Comparison of ENCODE assay signal across 29 mouse cellular contexts in genomic region chr4:135156531-135156930, GRCm38 (mm10). TPM values are rescaled to one million over a fixed set of nuclear protein-coding genes. Genes with fewer than 3 reads are reported as not detected.
"Had no signal": no experiment of that assay in that cellular context is flagged by ENCODE, and none has a peak within 500 bp of the region (broad histone marks: within the 10 kb centered on the region; RNA-seq: fewer than 3 reads in every experiment).

No protein-coding gene starts in this region.

- H3K4me3 ChIP-seq: heart, adult 2 months; heart, embryonic 13.5 days; heart, embryonic 15.5 days; hindbrain, embryonic 13.5 days; hindbrain, embryonic 15.5 days; kidney, embryonic 15.5 days; liver, embryonic 13.5 days had no signal

- H3K27ac ChIP-seq: heart, adult 2 months; heart, embryonic 13.5 days; heart, embryonic 15.5 days; hindbrain, embryonic 13.5 days; hindbrain, embryonic 15.5 days; hindbrain, postnatal 0 days; kidney, embryonic 15.5 days; kidney, postnatal 0 days; liver, embryonic 13.5 days had no signal

- ATAC-seq: hindbrain, postnatal 0 days; intestine, embryonic 16.5 days had no signal

- DNase-seq: gastrocnemius, postnatal 14 days; gastrocnemius, postnatal 36 days; heart, adult 11 months; heart, adult 2 months; heart, postnatal 14 days; heart, postnatal 36 days; kidney, adult 11 months; kidney, adult 2 months; kidney, adult 9 months; kidney, postnatal 14 days; kidney, postnatal 36 days; layer of hippocampus, adult 9-11 months; layer of hippocampus, postnatal 36 days; liver; liver, embryonic 13.5 days had no signal

- H3K36me3 ChIP-seq: heart, embryonic 13.5 days; heart, embryonic 15.5 days; hindbrain, embryonic 13.5 days; hindbrain, embryonic 15.5 days; kidney, embryonic 15.5 days; liver, embryonic 13.5 days had no signal

- H3K9me3 ChIP-seq: heart, embryonic 13.5 days; heart, embryonic 15.5 days; hindbrain, embryonic 13.5 days; hindbrain, embryonic 15.5 days; kidney, embryonic 15.5 days; liver, embryonic 13.5 days had no signal

- H3K4me2 ChIP-seq: heart, embryonic 11.5 days; heart, embryonic 13.5 days; heart, embryonic 15.5 days; hindbrain, embryonic 13.5 days; hindbrain, embryonic 15.5 days; kidney, embryonic 15.5 days; liver, embryonic 11.5 days; liver, embryonic 13.5 days had no signal

- H3K9ac ChIP-seq: heart, embryonic 13.5 days; heart, embryonic 15.5 days; hindbrain, embryonic 13.5 days; hindbrain, embryonic 15.5 days; kidney, embryonic 15.5 days; liver, embryonic 13.5 days had no signal

RNA-seq across cellular contexts. Expression of gene Runx3, which starts 36.1 kb away (rescaled TPM):
- total RNA-seq: hindbrain, postnatal 0 days; layer of hippocampus, adult 18-20 months; layer of hippocampus, postnatal 14 days; layer of hippocampus, postnatal 36 days; left cerebral cortex, postnatal 14 days; left cerebral cortex, postnatal 36 days had no signal
- polyA plus RNA-seq: heart, embryonic 11.5 days; hindbrain, postnatal 0 days had no signal
